Mouse (Mus musculus) mature B cell (primary cell): ENCODE data around the gene Veph1.

ENCODE experiments used
- in situ Hi-C: fragments of 300-500 bp; cut with MboI; formaldehyde crosslinking; loops from 2 replicates; pipeline ENCODE4 v1.14.3; 2019

Veph1 gene

GRCm38 (mm10) chr3:66221243-66221611 is 75.4 kb downstream of the Veph1 start:
- in situ Hi-C loops = no loop called here

- in situ Hi-C loops = no loop called here
These were observed 75.9 kb downstream of the Veph1 start for GRCm38 (mm10) chr3:66220554-66221242.

DNA sequence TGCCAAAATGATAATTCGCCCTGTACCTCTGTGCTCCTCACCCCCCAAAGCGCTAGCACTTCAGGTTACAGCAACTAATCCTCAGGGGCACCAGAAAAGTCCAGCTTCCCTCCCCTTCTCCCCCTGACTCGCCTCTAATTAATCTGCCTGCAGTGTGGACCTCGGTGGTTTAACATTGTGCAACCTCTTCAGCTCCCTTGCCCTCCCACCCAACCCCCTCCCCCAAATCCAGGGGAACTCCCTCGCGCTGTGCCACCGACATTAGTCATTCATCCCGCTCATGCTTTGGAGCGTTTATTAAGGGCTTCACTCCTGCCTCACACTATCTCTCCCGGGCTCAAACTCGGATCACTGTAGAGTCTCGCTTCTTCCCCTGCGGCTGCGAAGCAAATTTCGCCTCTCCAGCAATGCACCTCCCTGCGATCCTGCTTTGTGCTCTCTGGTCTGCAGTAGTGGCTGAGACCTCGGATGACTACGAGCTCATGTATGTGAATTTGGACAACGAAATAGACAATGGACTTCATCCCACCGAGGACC is 76.9 kb downstream of the Veph1 start, which contains the start of gene Ptx3:
Gene Ptx3 (plus strand): TSS at position 256 of the 537 bp plus-strand sequence.
- in situ Hi-C loops = no loop called here

GRCm38 (mm10) chr3:66215759-66216158 is 80.9 kb downstream of the Veph1 start:
- in situ Hi-C loops = no loop called here

- in situ Hi-C loops = no loop called here
These were observed 83.1 kb downstream of the Veph1 start for GRCm38 (mm10) chr3:66213524-66213923.

GRCm38 (mm10) chr3:66208836-66209573 is 87.6 kb downstream of the Veph1 start:
- in situ Hi-C loops = no loop called here

- in situ Hi-C loops = no loop called here
These were observed 102.6 kb downstream of the Veph1 start for GRCm38 (mm10) chr3:66193910-66194562.

- in situ Hi-C loops = no loop called here
These were observed 117.0 kb downstream of the Veph1 start for GRCm38 (mm10) chr3:66179647-66180046.

DNA sequence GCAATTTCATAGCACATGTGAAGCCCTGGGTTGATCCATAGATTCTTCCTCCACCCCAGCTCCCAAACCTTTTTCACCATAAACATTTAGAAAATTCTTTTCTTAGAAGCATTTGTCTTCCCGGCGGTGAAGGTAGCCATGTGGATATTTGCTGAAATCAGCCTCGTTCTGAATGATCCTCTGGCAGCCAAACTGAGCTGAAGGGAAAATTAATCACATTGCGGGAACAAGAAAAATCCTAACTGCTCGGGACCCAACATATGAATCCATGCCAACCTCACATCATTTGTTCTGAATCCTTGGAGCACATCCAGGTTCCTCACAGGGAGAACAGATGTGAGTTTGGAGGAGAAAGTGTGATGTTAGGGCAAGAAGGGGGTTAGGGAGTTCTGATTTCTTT is 123.7 kb downstream of the Veph1 start:
- in situ Hi-C loops = no loop called here

- in situ Hi-C loops = no loop called here
These were observed 126.6 kb downstream of the Veph1 start for GRCm38 (mm10) chr3:66169873-66170538.

DNA sequence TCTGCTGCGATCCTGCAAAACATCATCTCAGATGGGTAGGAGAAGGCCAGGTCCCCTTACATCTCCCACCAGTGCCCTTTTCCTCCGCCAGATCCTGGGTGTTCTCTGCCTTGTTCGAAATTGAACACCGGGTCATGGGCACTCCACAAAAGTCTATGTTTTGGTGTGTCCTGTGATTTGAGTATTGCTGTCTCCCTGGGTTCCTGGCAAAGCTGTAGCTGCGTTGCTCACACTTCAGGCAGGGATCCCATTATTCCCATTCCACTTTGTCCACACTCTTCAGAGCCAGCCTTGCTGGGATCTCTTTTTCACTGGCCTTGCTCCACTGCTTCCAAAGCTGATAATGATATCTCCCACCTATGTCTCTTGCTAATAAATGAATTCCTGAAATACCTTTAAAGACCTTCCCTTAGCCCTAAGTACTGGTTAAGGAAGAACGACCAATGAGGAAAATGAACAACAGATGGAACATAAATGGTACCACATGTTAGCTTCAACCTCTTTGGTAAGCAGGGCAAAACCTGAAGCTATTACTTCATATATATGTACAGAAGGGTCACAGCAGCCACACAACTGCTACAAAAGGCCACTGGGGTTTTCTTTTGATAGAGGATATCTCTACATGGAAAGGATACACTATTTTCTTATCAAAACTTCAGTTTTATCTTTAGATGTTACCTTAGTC is 129.9 kb downstream of the Veph1 start:
- in situ Hi-C loops = no loop called here

GRCm38 (mm10) chr3:66165026-66165425 is 131.6 kb downstream of the Veph1 start:
- in situ Hi-C loops = no loop called here

DNA sequence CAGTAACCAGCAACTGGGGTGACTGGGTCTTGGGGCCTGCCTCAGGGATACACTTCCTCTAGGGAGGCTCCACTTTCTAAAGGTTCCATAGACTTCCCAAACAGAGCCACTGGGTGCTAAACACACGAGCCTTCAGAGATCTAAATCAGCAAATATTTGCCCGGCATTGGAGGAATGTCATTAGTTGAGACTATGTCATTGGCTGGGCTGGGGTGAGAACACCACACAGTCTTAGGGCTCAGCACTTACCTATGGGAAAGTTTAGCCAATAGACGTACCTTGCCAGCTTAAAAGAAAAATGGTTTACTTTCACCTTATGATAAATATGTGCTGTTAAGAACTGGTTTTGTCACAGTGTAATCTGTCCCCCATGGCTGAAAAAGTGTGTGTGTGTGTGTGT is 132.1 kb downstream of the Veph1 start:
- in situ Hi-C loops = no loop called here

GRCm38 (mm10) chr3:66162612-66163011 is 134.0 kb downstream of the Veph1 start:
- in situ Hi-C loops = no loop called here

DNA sequence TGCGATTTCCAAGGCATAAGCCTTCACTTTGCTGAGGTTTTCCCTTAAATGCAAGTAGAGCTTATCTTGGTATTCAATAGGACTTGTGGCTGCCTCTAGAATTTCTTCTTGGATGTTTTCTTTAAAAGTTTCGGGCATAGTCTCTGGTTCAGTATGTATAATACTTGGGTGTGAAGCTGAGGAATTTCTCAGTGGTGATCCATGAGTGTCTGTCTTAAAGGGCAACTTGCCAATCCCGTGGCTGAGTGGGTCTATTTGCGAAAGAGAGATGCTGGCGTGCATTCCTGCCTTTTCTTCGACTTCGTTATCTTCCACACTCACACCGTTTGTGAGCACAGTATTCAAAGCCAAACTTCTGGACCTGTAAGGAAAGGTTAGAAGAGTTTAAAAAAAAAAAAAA is 138.7 kb downstream of the Veph1 start:
- in situ Hi-C loops = no loop called here

GRCm38 (mm10) chr3:66137601-66138000 is 159.0 kb downstream of the Veph1 start:
- in situ Hi-C loops = no loop called here

DNA sequence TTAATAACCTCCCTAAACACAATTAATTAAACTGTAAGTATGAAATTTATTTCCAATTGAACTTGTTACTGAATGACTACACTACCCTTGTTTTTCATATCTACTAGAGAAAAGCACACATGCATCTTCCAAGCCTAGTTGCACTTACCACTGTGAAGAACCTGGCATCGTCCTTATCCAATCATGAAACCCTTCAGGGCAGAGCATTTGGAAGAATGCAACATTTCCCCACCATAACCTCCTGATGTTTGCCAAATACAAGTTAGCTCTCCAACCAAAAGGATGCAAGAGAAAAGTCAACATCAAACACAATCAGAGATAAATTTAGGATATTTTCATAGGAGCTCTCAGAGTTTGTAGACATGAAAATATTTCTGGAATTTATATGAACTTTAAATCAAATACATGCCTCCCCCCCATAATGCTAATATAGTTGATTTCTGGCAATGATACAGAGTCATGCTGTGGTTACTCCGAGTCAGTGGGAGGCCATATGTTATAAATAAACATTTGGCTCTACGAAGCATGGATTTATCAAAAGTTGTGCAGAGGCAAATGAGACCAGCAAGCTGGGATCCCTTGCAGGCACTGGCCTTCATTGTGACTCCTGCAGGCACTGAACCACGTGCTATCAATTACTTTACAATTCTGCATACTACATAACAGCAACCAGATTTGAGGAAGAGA is 165.2 kb downstream of the Veph1 start:
- in situ Hi-C loops = no loop called here

- in situ Hi-C loops = no loop called here
These were observed 166.9 kb downstream of the Veph1 start for GRCm38 (mm10) chr3:66129689-66130088.

DNA sequence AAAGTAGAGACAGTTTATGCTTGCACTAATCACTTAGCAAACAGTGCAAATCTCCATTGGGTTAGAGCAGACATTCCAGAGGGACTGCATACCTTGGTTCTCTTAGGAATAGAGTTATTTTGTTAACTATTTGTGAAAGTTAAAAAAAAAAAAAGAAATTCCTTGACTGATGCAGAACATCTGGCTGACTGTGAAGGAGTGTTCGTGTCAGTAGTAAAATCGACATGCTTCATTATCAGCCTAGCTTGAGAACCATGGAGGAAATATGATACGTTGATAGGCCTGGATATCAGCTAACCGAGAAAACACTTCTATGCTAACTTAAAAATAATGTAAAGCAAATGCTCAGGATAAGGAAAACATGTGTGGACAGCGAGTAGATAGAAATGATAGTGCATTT is 191.1 kb downstream of the Veph1 start:
- in situ Hi-C loops = no loop called here

DNA sequence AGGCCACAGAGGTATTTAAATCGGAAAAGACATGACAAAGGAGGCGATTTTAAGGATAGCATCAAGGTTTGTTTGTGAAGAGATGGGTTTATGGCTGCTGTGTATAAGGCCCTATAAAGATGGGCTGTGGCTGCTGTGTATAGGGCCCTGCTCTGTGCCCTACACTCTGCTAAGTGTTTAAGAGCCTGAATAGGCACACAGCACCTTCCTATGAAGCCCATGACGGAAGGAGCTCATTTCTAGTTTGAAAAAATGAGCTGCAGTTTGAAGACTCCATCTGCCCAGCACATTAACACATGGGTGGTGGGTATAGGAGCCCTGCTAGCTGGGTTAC is 194.1 kb downstream of the Veph1 start:
- in situ Hi-C loops = no loop called here
